Mouse (Mus musculus): ENCODE data around the gene Arhgdig. TPM values are rescaled to one million over a fixed set of nuclear protein-coding genes. Genes with fewer than 3 reads are reported as not detected.
A peak's percentile ranks its signal among the peaks of the same experiment; 100 is the strongest.

The Arhgdig gene
- 65.7 and 75.1 TPM in 2 replicates for polyA plus RNA-seq (2015; fragmentation: Nextera tagmentation; extraction: Ambion mirVana)

DNA sequence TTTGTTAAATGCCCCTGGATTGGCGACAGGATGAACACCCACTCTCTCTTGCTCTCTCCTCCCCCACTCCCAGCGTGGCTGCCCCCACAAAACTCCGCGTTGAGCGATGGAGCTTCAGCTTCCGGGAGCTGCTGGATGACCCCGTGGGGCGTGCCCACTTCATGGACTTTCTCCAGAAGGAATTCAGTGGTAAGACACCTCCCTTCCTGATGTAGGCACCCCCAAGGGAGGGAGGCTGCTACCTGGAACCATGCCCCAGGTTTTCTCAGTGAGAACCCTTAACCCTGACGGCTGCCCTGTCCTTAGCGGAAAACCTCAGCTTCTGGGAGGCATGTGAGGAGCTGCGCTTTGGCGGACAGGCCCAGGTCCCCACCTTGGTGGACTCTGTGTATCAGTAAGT is at the start of gene Arhgdig:
Arhgdig (minus strand) TSS at position 101 of the 400 bp plus-strand sequence.
- 95% methylated on average over 12 of the region's 12 CpGs for WGBS
- Histone ChIP-seq H3K4me2 (no peak within 1 kb of the TSS), H3K36me3 (peaks cover 9% of the 10 kb centered on the region), H3K4me1 (replicated peaks) (peaks cover 18% of the 10 kb centered on the region), H3K9ac (no peak within 1 kb of the TSS), H3K4me3 (no peak within 1 kb of the TSS), H3K27me3 (peaks cover 39% of the 10 kb centered on the region), H3K27ac (no peak within 1 kb of the TSS), H3K9me3 (no peaks in the 10 kb centered on the region)
- no peak for ATAC-seq (ENCODE audit: low FRiP score)

GRCm38 (mm10) chr17:26255313-26255712 is 47.7 kb upstream of the Arhgdig start:
- H3K27me3 ChIP-seq = no peaks in the 10 kb centered on the region
- 97% methylated on average over 7 of the region's 7 CpGs for WGBS
- H3K9ac ChIP-seq = no peak overlapping the region
- H3K9me3 ChIP-seq = no peaks in the 10 kb centered on the region
- peaks cover 40% of the 10 kb centered on the region for H3K36me3 ChIP-seq
- H3K4me2 ChIP-seq = no peak overlapping the region
- H3K4me3 ChIP-seq = no peak overlapping the region
- peaks cover 19% of the 10 kb centered on the region for H3K4me1 ChIP-seq (replicated peaks)
- no peak overlapping the region for H3K27ac ChIP-seq
- ATAC-seq (ENCODE audit: low FRiP score) = no peak

DNA sequence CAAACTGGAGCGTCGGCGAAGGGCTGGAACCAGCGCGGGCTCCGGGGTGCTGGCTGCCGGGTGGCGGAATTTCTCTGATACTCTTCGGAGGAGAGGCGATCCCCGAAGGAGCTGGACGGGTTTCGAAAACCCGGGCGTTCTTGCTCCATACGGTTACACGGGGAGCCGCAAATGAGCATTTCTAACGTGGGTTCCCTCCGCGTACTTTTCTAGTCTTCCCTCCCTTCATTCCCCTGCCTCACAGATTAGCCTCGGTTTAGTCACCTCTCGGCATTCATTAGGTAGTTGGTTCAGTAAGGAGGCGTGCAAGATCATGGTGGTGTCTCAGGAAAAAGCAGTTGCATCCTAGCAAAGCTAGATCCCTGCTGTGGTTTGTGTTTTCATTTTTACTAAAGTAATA is 45.8 kb upstream of the Arhgdig start:
- Histone ChIP-seq H3K4me1 (replicated peaks) (peaks cover 19% of the 10 kb centered on the region), H3K27me3 (0 out of 2 replicates have a peak, but pooled peaks cover 5% of the 10 kb centered on the region), H3K4me3 (peak overlapping the region; percentile 97), H3K4me2 (peak overlapping the region; percentile 86), H3K27ac (peak overlapping the region; percentile 98), H3K9ac (peak overlapping the region; percentile 97), H3K36me3 (peaks cover 23% of the 10 kb centered on the region), H3K9me3 (no peaks in the 10 kb centered on the region)
- ATAC-seq (ENCODE audit: low FRiP score) = no peak
- WGBS = under 1% methylated on average over 24 of the region's 24 CpGs

DNA sequence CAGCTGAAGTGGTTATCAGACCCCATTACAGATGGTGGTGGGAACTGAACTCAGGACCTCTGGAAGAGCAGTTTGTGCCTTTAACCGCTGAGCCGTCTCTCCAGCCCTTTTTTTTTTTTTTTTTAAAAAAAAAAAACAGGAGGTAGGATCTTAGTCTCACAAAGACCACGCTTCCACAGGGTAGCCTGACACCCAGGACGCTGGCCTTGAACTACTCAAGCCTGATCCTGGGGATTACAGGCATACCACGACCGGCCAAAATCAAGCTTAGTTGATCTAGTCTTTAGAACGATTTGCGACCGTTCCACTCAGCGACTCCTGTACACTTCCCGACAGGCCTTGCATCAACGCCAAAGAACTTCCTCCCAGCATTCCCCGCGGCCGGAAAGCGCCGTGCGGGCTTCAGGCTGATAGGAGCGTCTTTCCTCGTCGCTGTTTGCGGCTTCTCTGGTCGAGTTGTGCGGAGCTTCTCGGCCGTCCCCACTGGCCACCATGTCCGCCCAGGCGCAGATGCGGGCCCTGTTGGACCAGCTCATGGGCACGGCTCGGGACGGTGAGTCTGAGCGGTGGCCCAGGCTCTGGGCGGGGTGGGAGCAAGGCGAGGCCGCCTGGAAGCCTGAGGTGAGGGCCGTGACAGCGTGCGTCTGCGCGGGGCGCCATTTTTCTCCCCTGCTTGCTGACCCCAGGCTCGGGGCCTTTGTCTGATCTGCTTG is 45.1 kb upstream of the Arhgdig start, which contains the start of gene Luc7l:
Luc7l (plus strand) TSS at position 358 of the 713 bp plus-strand sequence.
- peak within 1 kb of the TSS; percentile 97 for H3K4me3 ChIP-seq
- WGBS = under 1% methylated on average over 43 of the region's 43 CpGs
- H3K27me3 ChIP-seq = 0 out of 2 replicates have a peak, but pooled peaks cover 7% of the 10 kb centered on the region
- ATAC-seq (ENCODE audit: low FRiP score) = peak; percentile 97
- H3K4me1 ChIP-seq (replicated peaks) = peaks cover 19% of the 10 kb centered on the region
- H3K36me3 ChIP-seq = peaks cover 16% of the 10 kb centered on the region
- H3K4me2 ChIP-seq = peak within 1 kb of the TSS; percentile 86
- H3K9me3 ChIP-seq = no peaks in the 10 kb centered on the region
- H3K27ac ChIP-seq = peak within 1 kb of the TSS; percentile 98
- H3K9ac ChIP-seq = peak within 1 kb of the TSS; percentile 97

- Histone ChIP-seq H3K27ac (peak overlapping the region; percentile 98), H3K27me3 (0 out of 2 replicates have a peak, but pooled peaks cover 10% of the 10 kb centered on the region), H3K36me3 (peaks cover 9% of the 10 kb centered on the region), H3K9me3 (no peaks in the 10 kb centered on the region), H3K4me3 (peak overlapping the region; percentile 97), H3K9ac (no peak overlapping the region), H3K4me1 (replicated peaks) (peaks cover 19% of the 10 kb centered on the region), H3K4me2 (peak overlapping the region; percentile 86)
- no peak for ATAC-seq (ENCODE audit: low FRiP score)
- WGBS = 50% methylated on average over 4 of the region's 4 CpGs
Observed at GRCm38 (mm10) chr17:26251886-26252538, 44.4 kb upstream of the Arhgdig start.

GRCm38 (mm10) chr17:26244101-26244841 is 36.7 kb upstream of the Arhgdig start, which contains the start of gene Fam234a:
Gene Fam234a (minus strand): TSS chr17:26244242.
- Histone ChIP-seq H3K27me3 (0 out of 2 replicates have a peak, but pooled peaks cover 9% of the 10 kb centered on the region), H3K36me3 (no peaks in the 10 kb centered on the region), H3K9me3 (no peaks in the 10 kb centered on the region), H3K9ac (peak within 1 kb of the TSS; percentile 88), H3K4me2 (peak within 1 kb of the TSS; percentile 84), H3K4me3 (peak within 1 kb of the TSS; percentile 75), H3K4me1 (replicated peaks) (peaks cover 23% of the 10 kb centered on the region), H3K27ac (peak within 1 kb of the TSS; percentile 85)
- WGBS = 7% methylated on average over 24 of the region's 33 CpGs
- peak; percentile 98 for ATAC-seq (ENCODE audit: low FRiP score)

- H3K27ac ChIP-seq = peak overlapping the region; percentile 85
- H3K9me3 ChIP-seq = no peaks in the 10 kb centered on the region
- peaks cover 23% of the 10 kb centered on the region for H3K4me1 ChIP-seq (replicated peaks)
- peak overlapping the region; percentile 84 for H3K4me2 ChIP-seq
- ATAC-seq (ENCODE audit: low FRiP score) = peak; percentile 85
- H3K9ac ChIP-seq = peak overlapping the region; percentile 88
- no peaks in the 10 kb centered on the region for H3K36me3 ChIP-seq
- peak overlapping the region; percentile 75 for H3K4me3 ChIP-seq
- H3K27me3 ChIP-seq = 0 out of 2 replicates have a peak, but pooled peaks cover 6% of the 10 kb centered on the region
- WGBS = 1% methylated on average over 31 of the region's 32 CpGs
Observed at GRCm38 (mm10) chr17:26243471-26244100, 36.0 kb upstream of the Arhgdig start.

GRCm38 (mm10) chr17:26240990-26241389 is 33.4 kb upstream of the Arhgdig start:
- no peak overlapping the region for H3K4me3 ChIP-seq
- ATAC-seq (ENCODE audit: low FRiP score) = no peak
- no peak overlapping the region for H3K27ac ChIP-seq
- H3K4me2 ChIP-seq = no peak overlapping the region
- H3K36me3 ChIP-seq = no peaks in the 10 kb centered on the region
- WGBS = 83% methylated on average over 6 of the region's 6 CpGs
- no peaks in the 10 kb centered on the region for H3K27me3 ChIP-seq
- H3K4me1 ChIP-seq (replicated peaks) = peaks cover 23% of the 10 kb centered on the region
- no peaks in the 10 kb centered on the region for H3K9me3 ChIP-seq
- H3K9ac ChIP-seq = no peak overlapping the region

GRCm38 (mm10) chr17:26240120-26240790 is 32.7 kb upstream of the Arhgdig start:
- Histone ChIP-seq H3K27ac (no peak overlapping the region), H3K4me1 (replicated peaks) (peaks cover 26% of the 10 kb centered on the region), H3K9ac (no peak overlapping the region), H3K4me3 (no peak overlapping the region), H3K27me3 (no peaks in the 10 kb centered on the region), H3K36me3 (no peaks in the 10 kb centered on the region), H3K9me3 (no peaks in the 10 kb centered on the region), H3K4me2 (no peak overlapping the region)
- no peak for ATAC-seq (ENCODE audit: low FRiP score)
- WGBS = 90% methylated on average over 6 of the region's 6 CpGs

- Histone ChIP-seq H3K27ac (no peak overlapping the region), H3K27me3 (no peaks in the 10 kb centered on the region), H3K9me3 (no peaks in the 10 kb centered on the region), H3K4me3 (no peak overlapping the region), H3K36me3 (no peaks in the 10 kb centered on the region), H3K4me2 (no peak overlapping the region), H3K9ac (no peak overlapping the region), H3K4me1 (replicated peaks) (peaks cover 30% of the 10 kb centered on the region)
- WGBS = 68% methylated on average over 2 of the region's 2 CpGs
- ATAC-seq (ENCODE audit: low FRiP score) = no peak
Observed at GRCm38 (mm10) chr17:26239551-26239950, 32.0 kb upstream of the Arhgdig start.

DNA sequence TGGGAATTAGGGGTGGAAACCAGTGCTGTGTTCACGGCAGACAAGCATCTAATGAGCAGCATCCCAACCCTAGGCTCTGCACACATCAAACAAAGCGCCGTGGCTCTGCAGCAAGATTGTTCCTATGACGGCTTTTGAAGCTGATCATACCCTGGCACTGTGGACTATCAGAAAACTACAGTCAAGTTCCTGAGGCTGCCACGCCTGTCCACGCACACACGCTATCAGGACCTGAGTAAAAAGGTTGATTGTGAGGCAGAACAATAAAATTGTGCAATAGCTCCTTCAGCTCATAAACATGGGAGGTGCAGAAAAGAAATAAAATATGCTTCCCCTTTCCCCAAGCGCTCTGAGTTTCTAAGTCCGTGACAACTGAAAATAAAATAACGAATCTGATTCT is 30.1 kb upstream of the Arhgdig start:
- Histone ChIP-seq H3K27me3 (no peaks in the 10 kb centered on the region), H3K4me1 (replicated peaks) (peaks cover 22% of the 10 kb centered on the region), H3K36me3 (no peaks in the 10 kb centered on the region), H3K4me2 (no peak overlapping the region), H3K9ac (no peak overlapping the region), H3K27ac (no peak overlapping the region), H3K4me3 (no peak overlapping the region), H3K9me3 (no peaks in the 10 kb centered on the region)
- no peak for ATAC-seq (ENCODE audit: low FRiP score)
- 88% methylated on average over 10 of the region's 10 CpGs for WGBS
